Mouse (Mus musculus) CD4-positive naive resting alpha-beta T cell, adult 57 days (primary cell): Measurements from ENCODE around the gene Hist1h2bm. TPM values are rescaled to one million over a fixed set of nuclear protein-coding genes. Genes with fewer than 3 reads are reported as not detected.

ENCODE experiments used
- total RNA-seq: library from RNA; stranded (reverse); gene quantifications from one replicate; pipeline ENCODE4 v1.2.4, GENCODE M21; 2023

Gene Hist1h2bm
- total RNA-seq: 6.3 TPM

GRCm38 (mm10) chr13:21721757-21722372 is at the start of gene Hist1h2bm:
TSS of gene Hist1h2bm (plus strand) at chr13:21722044.

DNA sequence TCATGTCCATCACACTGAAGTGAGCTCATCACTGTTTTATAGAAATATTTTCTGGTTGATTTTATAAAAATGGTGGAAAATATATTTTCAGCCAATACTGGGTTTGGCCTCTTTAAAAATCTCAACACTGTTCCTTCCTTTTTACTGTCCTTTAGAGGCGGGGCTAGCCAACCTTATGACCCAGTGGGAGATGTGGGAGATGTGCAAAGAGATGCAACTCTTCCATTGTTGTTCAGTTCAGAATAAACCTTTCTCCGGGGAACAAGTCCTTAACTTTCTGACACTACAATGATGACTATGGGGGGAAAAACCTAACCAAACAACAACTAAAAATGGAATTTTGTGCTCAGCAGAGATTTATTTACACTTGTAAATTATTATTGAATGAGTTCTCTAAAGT is 44.5 kb upstream of the Hist1h2bm start, which contains the start of gene Olfr1360:
Gene Olfr1360 (minus strand): TSS at position 101 of the 400 bp plus-strand sequence.

DNA sequence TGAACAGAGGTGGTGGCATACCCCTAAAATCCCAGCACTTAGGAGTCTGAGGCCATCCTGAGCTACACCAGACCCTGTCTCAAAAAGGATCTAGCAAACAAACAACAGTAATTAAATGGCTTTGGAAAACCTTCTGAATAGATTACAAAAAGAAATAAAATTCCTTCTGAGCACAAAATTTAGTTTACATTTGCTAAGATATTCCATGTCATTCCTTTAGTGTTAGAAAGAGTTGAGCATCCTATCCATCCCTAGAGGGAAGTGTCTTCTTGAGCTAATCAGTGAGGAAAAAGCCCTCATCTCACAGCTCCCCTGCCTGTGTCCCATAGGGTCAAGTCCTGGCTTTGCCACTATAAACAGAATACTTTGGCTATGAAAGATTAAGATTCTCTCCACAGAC is 24.0 kb upstream of the Hist1h2bm start, which contains the start of gene Olfr1359:
Gene Olfr1359 (plus strand): TSS at position 301 of the 400 bp plus-strand sequence.

GRCm38 (mm10) chr13:21715864-21716539 is 5.8 kb upstream of the Hist1h2bm start, which contains the start of the genes Hist1h2bl and Hist1h2ai:
TSS of gene Hist1h2bl (minus strand) at chr13:21716143.
TSS of gene Hist1h2ai (plus strand) at chr13:21716422.

GRCm38 (mm10) chr13:21717397-21718357 is 4.2 kb upstream of the Hist1h2bm start, which contains the start of gene Hist1h3h:
TSS of gene Hist1h3h (plus strand) at chr13:21717659.

GRCm38 (mm10) chr13:21734906-21735767 is 13.3 kb downstream of the Hist1h2bm start, which contains the start of gene Hist1h4j:
TSS of gene Hist1h4j (plus strand) at chr13:21735064.

DNA sequence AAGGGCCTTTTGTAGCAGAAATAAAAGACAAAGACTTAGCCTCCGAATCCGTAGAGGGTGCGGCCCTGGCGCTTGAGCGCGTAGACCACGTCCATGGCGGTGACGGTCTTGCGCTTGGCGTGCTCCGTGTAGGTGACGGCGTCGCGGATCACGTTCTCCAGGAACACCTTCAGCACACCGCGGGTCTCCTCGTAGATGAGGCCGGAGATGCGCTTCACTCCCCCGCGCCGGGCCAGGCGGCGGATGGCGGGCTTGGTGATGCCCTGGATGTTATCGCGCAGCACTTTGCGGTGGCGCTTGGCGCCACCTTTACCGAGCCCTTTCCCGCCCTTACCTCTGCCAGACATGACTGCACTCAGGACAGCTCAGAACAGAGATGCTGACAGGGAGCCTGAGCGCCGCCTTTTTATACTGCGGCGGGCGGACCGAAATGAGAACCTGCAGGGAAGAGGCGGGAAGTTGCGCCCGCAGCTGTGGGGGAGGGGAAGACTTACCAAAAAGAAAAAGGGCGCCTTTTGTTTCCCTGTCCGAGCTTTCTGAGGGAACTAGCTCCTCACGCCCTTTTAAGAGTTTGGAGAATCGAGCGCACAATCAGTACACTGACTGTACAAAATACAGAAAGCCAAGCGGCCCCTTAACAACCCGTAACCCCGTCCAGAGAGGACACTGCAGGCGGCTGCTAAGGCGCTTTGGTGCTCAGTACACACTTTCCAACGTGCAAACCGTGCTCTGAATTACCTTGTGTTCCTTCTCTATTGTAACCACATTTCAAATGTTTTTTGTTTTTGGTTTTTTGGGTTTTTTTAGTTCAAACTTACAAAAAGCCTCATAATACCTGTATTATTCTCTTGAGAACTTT is 28.5 kb downstream of the Hist1h2bm start, which contains the start of gene Hist1h4k:
Gene Hist1h4k (minus strand): TSS at position 347 of the 859 bp plus-strand sequence.

GRCm38 (mm10) chr13:21753524-21754285 is 31.9 kb downstream of the Hist1h2bm start, which contains the start of the genes Hist1h2ak and Hist1h2bn:
TSS of gene Hist1h2ak (minus strand) at chr13:21753827.
TSS of gene Hist1h2bn (plus strand) at chr13:21754123.

Other genes starting within 250 kb of the Hist1h2bm start
- not detected for gene Zkscan4, start 243.1 kb upstream of the Hist1h2bm start, total RNA-seq
- gene Gm10065, start 242.6 kb upstream of the Hist1h2bm start, total RNA-seq: not detected
- gene AK157302, start 226.8 kb upstream of the Hist1h2bm start, total RNA-seq: 5.1 TPM
- 17.7 TPM for gene Gm11273, start 220.6 kb upstream of the Hist1h2bm start, total RNA-seq
- gene Zkscan8, start 190.9 kb upstream of the Hist1h2bm start, total RNA-seq: 9.6 TPM
- not detected for gene Olfr1366, start 179.2 kb upstream of the Hist1h2bm start, total RNA-seq
- not detected for gene Olfr1535, start 162.2 kb upstream of the Hist1h2bm start, total RNA-seq
- not detected for gene Olfr1364, start 140.3 kb upstream of the Hist1h2bm start, total RNA-seq
- gene Olfr1362, start 108.0 kb upstream of the Hist1h2bm start, total RNA-seq: not detected
- gene Olfr11, start 79.5 kb upstream of the Hist1h2bm start, total RNA-seq: not detected
- gene Olfr1361, start 58.7 kb upstream of the Hist1h2bm start, total RNA-seq: not detected
- not detected for gene Olfr1360, start 44.6 kb upstream of the Hist1h2bm start, total RNA-seq
- not detected for gene Olfr1359, start 23.9 kb upstream of the Hist1h2bm start, total RNA-seq
- 28.4 TPM for gene Hist1h2bl, start 5.9 kb upstream of the Hist1h2bm start, total RNA-seq
- 48.8 TPM for gene Hist1h2ai, start 5.6 kb upstream of the Hist1h2bm start, total RNA-seq
- gene Hist1h3h, start 4.4 kb upstream of the Hist1h2bm start, total RNA-seq: 99.8 TPM
- 11.9 TPM for gene Hist1h4j, start 13.0 kb downstream of the Hist1h2bm start, total RNA-seq
- gene Hist1h4k, start 28.5 kb downstream of the Hist1h2bm start, total RNA-seq: 339 TPM
- 38.7 TPM for gene Hist1h2ak, start 31.8 kb downstream of the Hist1h2bm start, total RNA-seq
- gene Hist1h2bn, start 32.1 kb downstream of the Hist1h2bm start, total RNA-seq: 75.5 TPM
- gene Hist1h1b, start 58.6 kb downstream of the Hist1h2bm start, total RNA-seq: 9.5 TPM
- 110 TPM for gene Hist1h3i, start 61.3 kb downstream of the Hist1h2bm start, total RNA-seq
- 5.2 TPM for gene Hist1h2an, start 65.2 kb downstream of the Hist1h2bm start, total RNA-seq
- 22.1 TPM for gene Hist1h2bp, start 65.4 kb downstream of the Hist1h2bm start, total RNA-seq
- gene Hist1h2bq, start 88.2 kb downstream of the Hist1h2bm start, total RNA-seq: 49.3 TPM
- gene Hist1h2ao, start 88.4 kb downstream of the Hist1h2bm start, total RNA-seq: 110 TPM
- gene Hist1h4m, start 89.7 kb downstream of the Hist1h2bm start, total RNA-seq: 248 TPM
- gene Hist1h4n, start 110.2 kb downstream of the Hist1h2bm start, total RNA-seq: 35.4 TPM
- 30.3 TPM for gene Hist1h2ap, start 111.5 kb downstream of the Hist1h2bm start, total RNA-seq
- gene Hist1h2br, start 111.7 kb downstream of the Hist1h2bm start, total RNA-seq: 48.4 TPM
- 0.71 TPM for gene Zfp184, start 223.1 kb downstream of the Hist1h2bm start, total RNA-seq